Mouse (Mus musculus) forebrain, embryonic 15.5 days (tissue): Measurements from ENCODE around the gene Cd70. TPM values are rescaled to one million over a fixed set of nuclear protein-coding genes. Genes with fewer than 3 reads are reported as not detected.
A peak's percentile ranks its signal among the peaks of the same experiment; 100 is the strongest.

Experiments
- ATAC-seq: fragments of 200-750 bp; cut with Nextera tagmentation; replicated peaks from 2 replicates; pipeline ENCODE4 v1.8.0; 2017; ENCODE audit warnings: mild to moderate bottlenecking, moderate TSS enrichment, moderate library complexity
- H3K27ac ChIP-seq: fragments of 300-500 bp; sonication (generic); replicated peaks from 2 replicates; pipeline ENCODE4 v1.5.1; 2015; ENCODE audit warnings: mild to moderate bottlenecking, inconsistent platforms
- H3K27me3 ChIP-seq: fragments of 300-500 bp; sonication (generic); 2 replicates; pipeline ENCODE4 v1.6.1; 2015; ENCODE audit warnings: inconsistent platforms
- H3K36me3 ChIP-seq: fragments of 300-500 bp; sonication (generic); 2 replicates; pipeline ENCODE4 v1.6.1; 2015; ENCODE audit warnings: mild to moderate bottlenecking, inconsistent platforms
- H3K4me1 ChIP-seq: fragments of 300-500 bp; sonication (generic); 2 replicates; pipeline ENCODE4 v1.6.1; 2015; ENCODE audit warnings: inconsistent platforms
- H3K4me2 ChIP-seq: fragments of 300-500 bp; sonication (generic); replicated peaks from 2 replicates; pipeline ENCODE4 v1.6.1; 2015; ENCODE audit warnings: mild to moderate bottlenecking, inconsistent platforms
- H3K4me3 ChIP-seq: fragments of 300-500 bp; sonication (generic); 2 replicates; pipeline ENCODE4 v1.5.1; 2015; ENCODE audit warnings: mild to moderate bottlenecking, inconsistent platforms
- H3K9ac ChIP-seq: fragments of 300-500 bp; sonication (generic); replicated peaks from 2 replicates; pipeline ENCODE4 v1.6.1; 2015; ENCODE audit warnings: mild to moderate bottlenecking, inconsistent platforms
- H3K9me3 ChIP-seq: fragments of 300-500 bp; sonication (generic); 2 replicates; pipeline ENCODE4 v1.6.1; 2016; ENCODE audit warnings: inconsistent platforms
- WGBS: fragments of 180-500 bp; shearing (Covaris S2); methylation state at CpG from one replicate; pipeline ENCODE4 v1.1.7; 2015; ENCODE audit warnings: mixed read lengths; 5-methylcytosine and 5-hydroxymethylcytosine counted together
- polyA plus RNA-seq: library from polyadenylated mRNA; unstranded; fragments of >200 nt; fragmentation: Nextera tagmentation; extraction: Ambion mirVana; gene quantifications from 2 replicates; pipeline ENCODE4 v1.2.1, GENCODE M21; 2015

Gene Cd70
- polyA plus RNA-seq, 1 experiment from 2014 or later = 0.28 TPM

GRCm38 (mm10) chr17:57131793-57132192 is 17.8 kb downstream of the Cd70 start:
- Histone ChIP-seq H3K4me1 (no peaks in the 10 kb centered on the region), H3K36me3 (no peaks in the 10 kb centered on the region), H3K27ac (no peak overlapping the region), H3K4me3 (no peak overlapping the region), H3K9ac (no peak overlapping the region), H3K9me3 (no peaks in the 10 kb centered on the region), H3K27me3 (no peaks in the 10 kb centered on the region), H3K4me2 (no peak overlapping the region)
- WGBS = 91% methylated on average over 1 of the region's 1 CpGs
- ATAC-seq = no peak

DNA sequence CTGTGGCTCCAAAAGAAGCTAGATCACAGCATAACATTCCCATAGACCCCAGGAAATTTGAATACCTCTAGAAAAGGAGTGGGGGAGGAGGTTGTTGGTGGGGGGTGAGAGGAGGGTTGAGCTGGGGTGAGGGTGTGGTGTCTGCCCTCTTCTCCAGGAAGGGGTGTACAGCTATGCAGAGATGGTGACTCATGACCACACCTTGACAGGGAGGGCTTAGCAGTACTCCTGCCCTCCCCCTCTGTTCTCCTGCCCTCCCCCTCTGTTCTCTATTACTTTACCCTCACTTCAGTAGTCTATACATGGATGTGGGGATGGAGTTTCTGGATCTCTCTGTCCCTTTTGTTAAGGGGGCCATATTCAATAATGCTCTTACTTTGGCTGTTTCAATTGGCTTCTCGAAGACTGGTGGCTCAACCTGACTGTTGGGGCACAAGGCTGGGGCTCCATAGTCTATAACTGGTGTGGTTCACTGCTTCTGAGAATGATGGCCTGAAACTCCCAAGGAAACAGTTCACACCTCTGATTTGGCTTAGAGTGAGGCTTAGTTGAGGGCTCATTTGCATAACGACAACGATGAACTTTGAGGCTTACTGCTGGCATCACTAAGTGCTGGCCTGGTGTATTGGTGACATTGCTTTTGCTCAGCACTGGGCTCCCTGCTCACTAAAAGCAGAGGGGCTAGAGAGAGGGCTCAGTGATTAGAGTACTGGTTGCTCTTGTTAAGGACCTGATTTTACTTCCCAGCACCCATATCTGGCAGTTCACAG is 23.5 kb downstream of the Cd70 start:
- no peak overlapping the region for H3K27ac ChIP-seq
- 55% methylated on average over 3 of the region's 3 CpGs for WGBS
- no peaks in the 10 kb centered on the region for H3K9me3 ChIP-seq
- H3K9ac ChIP-seq = no peak overlapping the region
- H3K27me3 ChIP-seq = no peaks in the 10 kb centered on the region
- H3K36me3 ChIP-seq = no peaks in the 10 kb centered on the region
- ATAC-seq = no peak
- H3K4me2 ChIP-seq = no peak overlapping the region
- H3K4me3 ChIP-seq = no peak overlapping the region
- H3K4me1 ChIP-seq = no peaks in the 10 kb centered on the region

DNA sequence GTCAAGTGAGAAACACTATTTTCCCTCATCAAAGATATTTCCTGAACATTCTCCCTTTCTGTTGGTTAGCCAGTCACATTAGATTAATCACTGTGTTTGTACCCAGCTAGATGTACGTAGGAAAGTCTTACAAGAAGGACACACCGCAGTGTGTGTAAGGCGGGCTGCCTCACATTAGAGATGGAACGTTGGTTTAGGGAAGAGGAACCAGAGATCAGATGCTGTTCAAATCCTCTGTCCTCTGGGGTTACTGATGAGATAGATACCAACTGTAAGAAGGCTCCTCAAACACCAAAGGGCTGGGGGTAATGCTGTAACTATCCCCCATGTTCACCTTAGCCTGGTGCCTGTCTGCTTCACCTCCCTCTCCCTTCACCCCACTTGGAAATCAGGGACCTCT is 24.8 kb downstream of the Cd70 start:
- no peak overlapping the region for H3K4me2 ChIP-seq
- no peak overlapping the region for H3K4me3 ChIP-seq
- H3K27me3 ChIP-seq = no peaks in the 10 kb centered on the region
- no peaks in the 10 kb centered on the region for H3K9me3 ChIP-seq
- no peaks in the 10 kb centered on the region for H3K36me3 ChIP-seq
- WGBS = 89% methylated on average over 4 of the region's 4 CpGs
- no peak for ATAC-seq
- no peaks in the 10 kb centered on the region for H3K4me1 ChIP-seq
- H3K27ac ChIP-seq = no peak overlapping the region
- no peak overlapping the region for H3K9ac ChIP-seq

DNA sequence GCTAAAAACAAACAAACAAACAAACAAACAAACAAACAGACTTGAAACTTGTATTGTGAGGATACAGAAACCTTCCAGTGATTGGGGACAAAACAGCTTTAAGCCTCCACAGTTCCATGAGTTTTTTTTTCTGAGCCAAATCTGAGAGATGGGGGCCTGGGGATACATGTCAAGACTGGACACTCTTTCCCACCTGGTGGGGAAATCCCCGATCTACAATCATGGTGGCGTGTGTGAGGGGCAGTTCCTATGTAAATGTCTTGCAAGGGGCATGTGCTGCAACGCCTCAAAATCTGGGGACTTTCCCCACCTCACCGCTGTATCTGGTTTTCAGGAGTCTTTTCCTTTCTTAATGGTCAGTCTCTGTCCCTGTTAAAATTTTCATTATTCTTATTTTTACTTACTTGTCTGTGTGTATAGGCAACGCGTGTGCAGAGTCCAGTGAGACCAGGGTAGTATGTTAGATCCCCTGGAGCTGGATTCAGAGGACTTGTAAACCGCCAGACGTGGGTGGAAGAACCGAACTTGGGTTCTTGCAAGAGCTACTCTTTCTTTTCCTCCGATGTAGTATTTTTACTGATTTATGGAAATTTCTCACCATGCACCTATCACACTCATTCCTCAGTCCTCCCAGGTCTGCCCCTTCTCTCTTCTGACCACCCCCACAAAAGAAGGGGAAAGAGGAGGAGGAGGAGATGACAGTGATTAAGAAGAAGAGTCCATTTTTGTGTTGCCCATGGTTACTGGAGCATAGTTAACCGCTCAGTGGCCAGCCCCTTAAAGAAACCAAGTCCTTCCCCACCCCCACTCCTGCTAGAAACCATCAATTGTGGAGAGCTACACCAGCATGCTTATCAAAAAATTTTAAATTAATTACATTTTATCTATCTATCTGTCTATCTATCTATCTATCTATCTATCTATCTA is 26.1 kb downstream of the Cd70 start:
- no peak overlapping the region for H3K27ac ChIP-seq
- ATAC-seq = no peak
- H3K4me1 ChIP-seq = peaks cover 3% of the 10 kb centered on the region; the same call in 1 of the 2 replicates
- no peaks in the 10 kb centered on the region for H3K36me3 ChIP-seq
- 89% methylated on average over 11 of the region's 11 CpGs for WGBS
- no peak overlapping the region for H3K9ac ChIP-seq
- H3K4me3 ChIP-seq = no peak overlapping the region
- no peaks in the 10 kb centered on the region for H3K9me3 ChIP-seq
- H3K27me3 ChIP-seq = no peaks in the 10 kb centered on the region
- H3K4me2 ChIP-seq = no peak overlapping the region

GRCm38 (mm10) chr17:57121856-57122255 is 27.7 kb downstream of the Cd70 start:
- no peaks in the 10 kb centered on the region; the same call in 1 of the 2 replicates for H3K27me3 ChIP-seq

GRCm38 (mm10) chr17:57118524-57119349 is 30.8 kb downstream of the Cd70 start:
- peaks cover 3% of the 10 kb centered on the region; the same call in 1 of the 2 replicates for H3K4me1 ChIP-seq
- H3K9ac ChIP-seq = no peak overlapping the region
- under 1% methylated on average over 11 of the region's 11 CpGs for WGBS
- no peak overlapping the region; the same call in 1 of the 2 replicates for H3K4me2 ChIP-seq
- no peaks in the 10 kb centered on the region; the same call in 1 of the 2 replicates for H3K27me3 ChIP-seq
- no peaks in the 10 kb centered on the region for H3K36me3 ChIP-seq
- no peak overlapping the region for H3K4me3 ChIP-seq
- ATAC-seq = peak; percentile 77
- H3K27ac ChIP-seq = no peak overlapping the region
- no peaks in the 10 kb centered on the region for H3K9me3 ChIP-seq

More at GRCm38 (mm10) chr17:57121856-57122255, 27.7 kb downstream of the Cd70 start:
- H3K4me1 ChIP-seq = peaks cover 3% of the 10 kb centered on the region; the same call in 1 of the 2 replicates
- H3K4me3 ChIP-seq = no peak overlapping the region
- no peak for ATAC-seq
- no peaks in the 10 kb centered on the region for H3K36me3 ChIP-seq
- H3K9ac ChIP-seq = no peak overlapping the region
- H3K4me2 ChIP-seq = no peak overlapping the region
- H3K9me3 ChIP-seq = no peaks in the 10 kb centered on the region
- no peak overlapping the region for H3K27ac ChIP-seq
- 89% methylated on average over 2 of the region's 2 CpGs for WGBS

- Histone ChIP-seq H3K9ac (no peak overlapping the region), H3K4me3 (no peak overlapping the region), H3K9me3 (no peaks in the 10 kb centered on the region), H3K27me3 (no peaks in the 10 kb centered on the region; the same call in 1 of the 2 replicates), H3K4me1 (peaks cover 3% of the 10 kb centered on the region; the same call in 1 of the 2 replicates), H3K4me2 (no peak overlapping the region), H3K27ac (no peak overlapping the region), H3K36me3 (no peaks in the 10 kb centered on the region)
- ATAC-seq = no peak
- 73% methylated on average over 2 of the region's 2 CpGs for WGBS
Observed at GRCm38 (mm10) chr17:57116801-57117200, 32.8 kb downstream of the Cd70 start.

DNA sequence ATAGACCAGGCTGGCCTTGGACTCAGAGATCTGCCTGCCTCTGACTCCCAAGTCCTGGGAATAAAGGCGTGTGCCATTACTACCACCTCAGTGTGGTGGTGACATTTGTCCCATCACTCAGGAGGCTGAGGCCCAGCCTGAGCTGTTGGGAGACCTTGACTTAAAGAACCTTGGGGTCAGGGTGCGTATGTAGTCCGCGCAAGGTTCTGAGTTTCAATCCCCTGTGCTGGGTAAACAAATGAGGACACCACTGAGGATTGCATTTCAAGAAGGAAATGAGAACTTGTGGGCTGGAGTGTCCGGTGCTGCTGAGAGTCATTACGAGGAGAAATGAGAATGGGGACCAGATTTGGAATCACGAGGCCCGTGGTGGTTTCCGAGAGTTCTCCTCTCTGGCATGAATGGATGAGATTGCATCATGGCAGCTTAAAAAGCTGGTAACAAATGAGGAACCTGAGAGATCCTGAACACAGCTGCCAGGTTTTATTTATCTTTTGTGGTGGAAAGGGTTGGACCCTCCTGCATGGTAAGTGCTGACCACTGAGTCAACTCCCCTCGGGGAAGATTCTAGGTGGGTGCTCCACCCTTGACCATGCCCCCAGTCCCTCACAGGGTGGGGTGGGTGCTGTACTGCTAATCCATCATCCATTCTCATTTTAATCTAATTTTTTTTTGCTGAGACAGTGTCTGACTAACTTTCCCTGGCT is 36.7 kb downstream of the Cd70 start:
- no peak overlapping the region for H3K27ac ChIP-seq
- no peak overlapping the region for H3K4me2 ChIP-seq
- H3K4me3 ChIP-seq = no peak overlapping the region
- no peaks in the 10 kb centered on the region; the same call in 1 of the 2 replicates for H3K27me3 ChIP-seq
- H3K4me1 ChIP-seq = peaks cover 2% of the 10 kb centered on the region; the same call in 1 of the 2 replicates
- WGBS = 92% methylated on average over 10 of the region's 10 CpGs
- H3K36me3 ChIP-seq = no peaks in the 10 kb centered on the region
- no peak for ATAC-seq
- H3K9me3 ChIP-seq = no peaks in the 10 kb centered on the region
- no peak overlapping the region for H3K9ac ChIP-seq

DNA sequence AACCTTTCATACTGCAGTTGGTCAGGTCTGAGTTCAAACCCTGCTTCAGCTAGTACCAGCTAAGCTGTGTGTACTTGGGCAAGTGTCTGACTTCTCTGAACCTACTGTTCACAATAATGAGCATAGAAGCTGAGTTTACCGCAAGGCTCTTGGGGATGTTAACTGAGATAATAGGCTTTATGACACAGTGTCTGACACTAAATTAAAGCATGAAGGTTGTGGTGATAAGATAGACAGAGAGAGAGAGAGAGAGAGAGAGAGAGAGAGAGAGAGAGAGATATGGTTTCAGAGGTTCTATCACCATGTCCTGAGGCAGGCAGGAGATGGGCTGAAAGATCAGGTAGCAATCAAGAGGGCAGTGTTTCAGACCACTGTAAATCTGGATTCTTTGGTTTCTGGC is 39.6 kb downstream of the Cd70 start:
- Histone ChIP-seq H3K27ac (no peak overlapping the region), H3K4me2 (no peak overlapping the region), H3K9me3 (no peaks in the 10 kb centered on the region), H3K36me3 (no peaks in the 10 kb centered on the region), H3K9ac (no peak overlapping the region), H3K4me3 (no peak overlapping the region), H3K4me1 (peaks cover 17% of the 10 kb centered on the region), H3K27me3 (no peaks in the 10 kb centered on the region)
- no peak for ATAC-seq
- WGBS = 89% methylated on average over 1 of the region's 1 CpGs

DNA sequence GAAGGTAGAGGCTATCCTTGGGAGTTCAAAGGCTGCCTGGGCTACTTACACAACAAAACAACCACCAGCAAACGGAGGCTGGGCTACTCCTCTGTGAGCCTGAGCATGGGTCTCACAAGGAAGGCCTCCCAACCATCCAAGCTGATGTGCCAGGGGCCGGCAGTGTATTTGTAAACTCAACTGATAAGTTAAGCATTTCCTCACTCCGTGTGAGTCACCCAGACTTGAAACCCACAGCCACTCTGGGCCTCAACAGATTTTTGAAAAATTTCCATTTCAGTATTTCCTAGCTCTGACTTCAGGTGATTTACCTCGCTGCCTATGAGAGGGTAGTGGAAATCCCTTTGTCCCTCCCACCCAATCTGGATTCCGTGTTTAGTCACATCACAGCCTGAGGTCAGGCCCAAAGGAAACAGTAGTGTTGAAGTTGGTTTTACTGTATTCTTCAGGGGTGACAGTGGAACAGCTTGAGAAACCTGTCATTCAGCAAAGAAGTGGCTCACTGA is 40.9 kb downstream of the Cd70 start:
- no peak for ATAC-seq
- Histone ChIP-seq H3K4me2 (no peak overlapping the region), H3K27me3 (no peaks in the 10 kb centered on the region), H3K9me3 (no peaks in the 10 kb centered on the region), H3K36me3 (no peaks in the 10 kb centered on the region), H3K4me3 (no peak overlapping the region), H3K9ac (no peak overlapping the region), H3K4me1 (peaks cover 23% of the 10 kb centered on the region), H3K27ac (no peak overlapping the region)
- WGBS = 63% methylated on average over 5 of the region's 5 CpGs
